Mouse (Mus musculus) lung, postnatal 0 days (tissue): ENCODE measurements around the gene Mrps23.

Source experiments
- CTCF ChIP-seq: IDR thresholded peaks from 2 replicates; pipeline ENCODE4 v1.5.1; 2016; ENCODE audit warnings: antibody characterized with exemption, mild to moderate bottlenecking
- EP300 ChIP-seq: IDR thresholded peaks from 2 replicates; pipeline ENCODE4 v1.6.1; 2016; ENCODE audit warnings: antibody characterized with exemption, mild to moderate bottlenecking, control low read depth

DNA sequence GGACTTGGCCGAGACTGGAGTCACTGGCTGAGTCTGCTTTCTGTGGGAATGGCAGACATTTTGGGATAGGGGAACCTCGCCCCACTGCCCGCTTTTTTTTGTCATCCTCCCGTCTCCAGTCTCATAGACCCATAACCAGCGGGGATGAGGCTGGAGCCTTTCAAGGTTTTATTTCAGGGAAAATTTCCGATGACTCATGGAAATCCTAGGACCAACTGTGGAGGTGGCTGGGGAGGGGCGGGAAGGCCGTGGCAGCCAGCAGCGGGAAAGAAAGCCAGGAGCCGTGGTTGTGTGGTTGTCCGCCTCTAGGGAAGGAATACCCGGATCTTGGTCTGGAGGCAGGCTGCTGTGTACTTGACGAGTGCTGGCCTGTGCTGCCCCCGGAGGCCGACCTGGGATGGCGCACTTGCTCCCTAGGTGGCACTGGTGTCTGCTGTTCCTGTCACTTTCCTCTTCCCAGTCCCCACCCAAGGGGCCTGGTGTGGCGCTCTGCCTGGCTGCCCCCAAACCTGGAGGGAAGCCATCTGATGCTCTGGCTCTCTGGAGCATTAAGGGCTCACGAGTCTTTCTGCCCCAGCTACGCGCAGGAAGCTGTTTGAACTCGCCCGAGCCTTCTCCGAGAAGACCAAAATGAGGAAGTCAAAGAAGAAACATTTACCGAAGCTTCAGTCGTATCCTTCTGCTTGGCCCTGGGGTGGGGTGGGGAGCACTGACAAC is 16.6 kb upstream of the Mrps23 start:
- TF ChIP-seq CTCF = peak; percentile 99
- no peak for TF ChIP-seq EP300
